Mouse (Mus musculus) embryonic facial prominence, embryonic 14.5 days (tissue): ENCODE results near the gene Megf9. TPM values are rescaled to one million over a fixed set of nuclear protein-coding genes. Genes with fewer than 3 reads are reported as not detected.

ENCODE experiments used
- ATAC-seq: fragments of 200-750 bp; cut with Nextera tagmentation; 2 replicates; pipeline ENCODE4 v1.8.0; 2017; ENCODE audit warnings: low read depth, moderate number of reproducible peaks, moderate TSS enrichment
- DNase-seq: peaks from one replicate; pipeline ENCODE4 v3.0.0-alpha.2; 2015; ENCODE audit warnings: low spot score
- H3K27ac ChIP-seq: fragments of 300-500 bp; sonication (generic); replicated peaks from 2 replicates; pipeline ENCODE4 v1.5.1; 2014; ENCODE audit warnings: low read depth, mild to moderate bottlenecking, low read length, moderate library complexity
- H3K27me3 ChIP-seq: fragments of 300-500 bp; sonication (generic); replicated peaks from 2 replicates; pipeline ENCODE4 v1.6.1; 2014; ENCODE audit warnings: low read length; ENCODE audit not compliant: control insufficient read depth, insufficient read depth
- H3K36me3 ChIP-seq: fragments of 300-500 bp; sonication (generic); 2 replicates; pipeline ENCODE4 v1.6.1; 2014; ENCODE audit warnings: low read length, mixed read lengths; ENCODE audit not compliant: control insufficient read depth, insufficient read depth
- H3K4me1 ChIP-seq: fragments of 300-500 bp; sonication (generic); 2 replicates; pipeline ENCODE4 v1.6.1; 2014; ENCODE audit warnings: antibody characterized with exemption, low read length; ENCODE audit not compliant: control insufficient read depth, insufficient read depth
- H3K4me2 ChIP-seq: fragments of 300-500 bp; sonication (generic); 2 replicates; pipeline ENCODE4 v1.6.1; 2014; ENCODE audit warnings: low read depth, mild to moderate bottlenecking, low read length, moderate library complexity, mixed read lengths
- H3K4me3 ChIP-seq: fragments of 300-500 bp; sonication (generic); 2 replicates; pipeline ENCODE4 v1.5.1; 2014; ENCODE audit warnings: low read depth, mild to moderate bottlenecking, low read length
- H3K9ac ChIP-seq: fragments of 300-500 bp; sonication (generic); 2 replicates; pipeline ENCODE4 v1.6.1; 2014; ENCODE audit warnings: low read depth, mild to moderate bottlenecking, low read length, moderate library complexity, mixed read lengths
- H3K9me3 ChIP-seq: fragments of 300-500 bp; sonication (generic); 2 replicates; pipeline ENCODE4 v1.6.1; 2016; ENCODE audit warnings: low read length; ENCODE audit not compliant: control insufficient read depth
- WGBS: fragments of 180-500 bp; shearing (Covaris S2); extraction: QIAGEN DNeasy Blood & Tissue Kit; methylation state at CpG from one replicate; pipeline ENCODE4 v1.1.7; 2014; 5-methylcytosine and 5-hydroxymethylcytosine counted together
- polyA plus RNA-seq: library from polyadenylated mRNA; unstranded; fragments of >200 nt; fragmentation: Nextera tagmentation; extraction: Ambion mirVana; gene quantifications from 2 replicates; pipeline ENCODE4 v1.2.1, GENCODE M21; 2014

The Megf9 gene
- polyA plus RNA-seq, 1 experiment from 2014 or later = 15.6 TPM

- WGBS = 87% methylated on average over 3 of the region's 3 CpGs
- no peaks in the 10 kb centered on the region for H3K27me3 ChIP-seq
- DNase-seq = no peak
Observed at GRCm38 (mm10) chr4:70446774-70447173, 88.0 kb downstream of the Megf9 start.

GRCm38 (mm10) chr4:70420202-70420601 is 114.6 kb downstream of the Megf9 start:
- WGBS = 54% methylated on average over 2 of the region's 2 CpGs
- Histone ChIP-seq H3K27ac (no peak overlapping the region), H3K9me3 (no peaks in the 10 kb centered on the region), H3K4me1 (no peaks in the 10 kb centered on the region), H3K36me3 (no peaks in the 10 kb centered on the region), H3K9ac (no peak overlapping the region), H3K4me3 (no peak overlapping the region), H3K4me2 (no peak overlapping the region), H3K27me3 (no peaks in the 10 kb centered on the region)
- DNase-seq (no peak), ATAC-seq (no peak)

More at GRCm38 (mm10) chr4:70446774-70447173, 88.0 kb downstream of the Megf9 start:
- no peaks in the 10 kb centered on the region for H3K9me3 ChIP-seq
- no peaks in the 10 kb centered on the region for H3K4me1 ChIP-seq
- no peak overlapping the region for H3K27ac ChIP-seq
- H3K36me3 ChIP-seq = no peaks in the 10 kb centered on the region
- H3K4me2 ChIP-seq = no peak overlapping the region
- no peak overlapping the region for H3K4me3 ChIP-seq
- H3K9ac ChIP-seq = no peak overlapping the region
- ATAC-seq = no peak

- peak overlapping the region; percentile 16; the same call in 1 of the 2 replicates for H3K27ac ChIP-seq
- DNase-seq = peak; percentile 80
- H3K27me3 ChIP-seq = no peaks in the 10 kb centered on the region
- no peak overlapping the region for H3K4me2 ChIP-seq
- H3K9ac ChIP-seq = no peak overlapping the region
- H3K4me1 ChIP-seq = peaks cover 31% of the 10 kb centered on the region
- H3K4me3 ChIP-seq = no peak overlapping the region
- no peak for ATAC-seq
- no peaks in the 10 kb centered on the region for H3K9me3 ChIP-seq
- 23% methylated on average over 2 of the region's 2 CpGs for WGBS
- no peaks in the 10 kb centered on the region for H3K36me3 ChIP-seq
Observed at GRCm38 (mm10) chr4:70412126-70412525, 122.7 kb downstream of the Megf9 start.

GRCm38 (mm10) chr4:70409994-70410721 is 124.6 kb downstream of the Megf9 start, which contains the start of gene Cdk5rap2:
TSS of gene Cdk5rap2 (minus strand) at chr4:70410443.
- ATAC-seq (peak; percentile 99), DNase-seq (peak; percentile 99)
- peak within 1 kb of the TSS; percentile 76 for H3K27ac ChIP-seq
- H3K4me3 ChIP-seq = peak within 1 kb of the TSS; percentile 82
- H3K9ac ChIP-seq = peak within 1 kb of the TSS; percentile 89
- H3K9me3 ChIP-seq = no peaks in the 10 kb centered on the region
- no peaks in the 10 kb centered on the region for H3K27me3 ChIP-seq
- peak within 1 kb of the TSS; percentile 77 for H3K4me2 ChIP-seq
- H3K36me3 ChIP-seq = peaks cover under 1% of the 10 kb centered on the region; the same call in 1 of the 2 replicates
- peaks cover 31% of the 10 kb centered on the region for H3K4me1 ChIP-seq
- 1% methylated on average over 54 of the region's 55 CpGs for WGBS

- ATAC-seq (no peak), DNase-seq (peak; percentile 25)
- H3K27me3 ChIP-seq = no peaks in the 10 kb centered on the region
- H3K36me3 ChIP-seq = peaks cover 4% of the 10 kb centered on the region; the same call in 1 of the 2 replicates
- no peak overlapping the region for H3K27ac ChIP-seq
- peaks cover 31% of the 10 kb centered on the region for H3K4me1 ChIP-seq
- 14% methylated on average over 9 of the region's 9 CpGs for WGBS
- no peaks in the 10 kb centered on the region for H3K9me3 ChIP-seq
- peak overlapping the region; percentile 89 for H3K9ac ChIP-seq
- peak overlapping the region; percentile 82 for H3K4me3 ChIP-seq
- peak overlapping the region; percentile 77 for H3K4me2 ChIP-seq
Observed at GRCm38 (mm10) chr4:70409456-70409855, 125.3 kb downstream of the Megf9 start.

- Histone ChIP-seq H3K4me2 (no peak overlapping the region), H3K27me3 (no peaks in the 10 kb centered on the region), H3K36me3 (peaks cover 49% of the 10 kb centered on the region), H3K9ac (no peak overlapping the region), H3K4me3 (no peak overlapping the region), H3K9me3 (no peaks in the 10 kb centered on the region), H3K4me1 (0 out of 2 replicates have a peak, but pooled peaks cover under 1% of the 10 kb centered on the region), H3K27ac (no peak overlapping the region)
- peak; percentile 75; the same call in 1 of the 2 replicates for ATAC-seq
- WGBS = 60% methylated on average over 7 of the region's 9 CpGs
- peak; percentile 41 for DNase-seq
Observed at GRCm38 (mm10) chr4:70402109-70402819, 132.5 kb downstream of the Megf9 start.

GRCm38 (mm10) chr4:70399476-70399875 is 135.3 kb downstream of the Megf9 start:
- Histone ChIP-seq H3K4me3 (no peak overlapping the region), H3K27me3 (no peaks in the 10 kb centered on the region), H3K4me2 (no peak overlapping the region), H3K36me3 (peaks cover 45% of the 10 kb centered on the region), H3K27ac (no peak overlapping the region), H3K4me1 (no peaks in the 10 kb centered on the region), H3K9ac (no peak overlapping the region), H3K9me3 (no peaks in the 10 kb centered on the region)
- no peak for DNase-seq
- WGBS = 93% methylated on average over 5 of the region's 5 CpGs
- ATAC-seq = no peak

GRCm38 (mm10) chr4:70399074-70399473 is 135.7 kb downstream of the Megf9 start:
- H3K9me3 ChIP-seq = no peaks in the 10 kb centered on the region
- H3K4me2 ChIP-seq = no peak overlapping the region
- H3K36me3 ChIP-seq = peaks cover 45% of the 10 kb centered on the region
- ATAC-seq (no peak), DNase-seq (no peak)
- 82% methylated on average over 2 of the region's 2 CpGs for WGBS
- no peak overlapping the region for H3K4me3 ChIP-seq
- no peak overlapping the region for H3K27ac ChIP-seq
- H3K4me1 ChIP-seq = no peaks in the 10 kb centered on the region
- no peak overlapping the region for H3K9ac ChIP-seq
- H3K27me3 ChIP-seq = no peaks in the 10 kb centered on the region
